Mouse (Mus musculus): ENCODE measurements around the gene Gm14085. TPM values are rescaled to one million over a fixed set of nuclear protein-coding genes. Genes with fewer than 3 reads are reported as not detected.

Gene Gm14085
- polyA plus RNA-seq, 1 experiment from 2014 or later = not detected

- no peak overlapping the region for H3K4me3 ChIP-seq
- no peak for ATAC-seq (ENCODE audit: insufficient number of reproducible peaks, low FRiP score)
- H3K4me2 ChIP-seq = no peak overlapping the region
- H3K27me3 ChIP-seq (replicated peaks) = no peaks in the 10 kb centered on the region
- H3K9me3 ChIP-seq (replicated peaks) = no peaks in the 10 kb centered on the region
- 70% methylated on average over 1 of the region's 1 CpGs for WGBS
- H3K9ac ChIP-seq = no peak overlapping the region
- no peaks in the 10 kb centered on the region for H3K36me3 ChIP-seq
- H3K27ac ChIP-seq (ENCODE audit: poor library complexity, severe bottlenecking) = no peak overlapping the region
- H3K4me1 ChIP-seq (replicated peaks) = no peaks in the 10 kb centered on the region
Observed at GRCm38 (mm10) chr2:122562251-122562650, 77.5 kb downstream of the Gm14085 start.

GRCm38 (mm10) chr2:122569439-122569838 is 84.7 kb downstream of the Gm14085 start:
- 15% methylated on average over 3 of the region's 3 CpGs for WGBS
- H3K36me3 ChIP-seq = no peaks in the 10 kb centered on the region
- no peak overlapping the region for H3K4me3 ChIP-seq
- H3K4me2 ChIP-seq = no peak overlapping the region
- no peak overlapping the region for H3K27ac ChIP-seq (ENCODE audit: poor library complexity, severe bottlenecking)
- no peaks in the 10 kb centered on the region for H3K27me3 ChIP-seq (replicated peaks)
- peak; percentile 55; the same call in 1 of the 2 replicates for ATAC-seq (ENCODE audit: insufficient number of reproducible peaks, low FRiP score)
- no peaks in the 10 kb centered on the region for H3K4me1 ChIP-seq (replicated peaks)
- no peak overlapping the region for H3K9ac ChIP-seq
- H3K9me3 ChIP-seq (replicated peaks) = no peaks in the 10 kb centered on the region

GRCm38 (mm10) chr2:122570430-122570829 is 85.7 kb downstream of the Gm14085 start:
- H3K4me1 ChIP-seq (replicated peaks) = peaks cover 2% of the 10 kb centered on the region
- H3K4me3 ChIP-seq = no peak overlapping the region
- no peaks in the 10 kb centered on the region for H3K9me3 ChIP-seq (replicated peaks)
- no peak for ATAC-seq (ENCODE audit: insufficient number of reproducible peaks, low FRiP score)
- no peaks in the 10 kb centered on the region for H3K27me3 ChIP-seq (replicated peaks)
- H3K36me3 ChIP-seq = no peaks in the 10 kb centered on the region
- WGBS = 53% methylated on average over 4 of the region's 4 CpGs
- H3K4me2 ChIP-seq = no peak overlapping the region
- no peak overlapping the region for H3K9ac ChIP-seq
- no peak overlapping the region for H3K27ac ChIP-seq (ENCODE audit: poor library complexity, severe bottlenecking)

GRCm38 (mm10) chr2:122571326-122571725 is 86.6 kb downstream of the Gm14085 start:
- Histone ChIP-seq H3K9me3 (replicated peaks) (no peaks in the 10 kb centered on the region), H3K4me1 (replicated peaks) (peaks cover 8% of the 10 kb centered on the region), H3K4me2 (no peak overlapping the region), H3K9ac (no peak overlapping the region), H3K4me3 (no peak overlapping the region), H3K27me3 (replicated peaks) (no peaks in the 10 kb centered on the region), H3K27ac (ENCODE audit: poor library complexity, severe bottlenecking) (no peak overlapping the region), H3K36me3 (no peaks in the 10 kb centered on the region)
- no peak for ATAC-seq (ENCODE audit: insufficient number of reproducible peaks, low FRiP score)
- 70% methylated on average over 4 of the region's 4 CpGs for WGBS

- H3K36me3 ChIP-seq = no peaks in the 10 kb centered on the region
- no peak overlapping the region for H3K27ac ChIP-seq (ENCODE audit: poor library complexity, severe bottlenecking)
- no peak overlapping the region for H3K4me2 ChIP-seq
- WGBS = 69% methylated on average over 1 of the region's 1 CpGs
- no peak overlapping the region for H3K4me3 ChIP-seq
- ATAC-seq (ENCODE audit: insufficient number of reproducible peaks, low FRiP score) = no peak
- no peaks in the 10 kb centered on the region for H3K27me3 ChIP-seq (replicated peaks)
- peaks cover 11% of the 10 kb centered on the region for H3K4me1 ChIP-seq (replicated peaks)
- H3K9me3 ChIP-seq (replicated peaks) = no peaks in the 10 kb centered on the region
- no peak overlapping the region for H3K9ac ChIP-seq
Observed at GRCm38 (mm10) chr2:122572438-122572837, 87.7 kb downstream of the Gm14085 start.

- Histone ChIP-seq H3K27ac (ENCODE audit: poor library complexity, severe bottlenecking) (peak overlapping the region; percentile 35; the same call in 1 of the 2 replicates), H3K4me1 (replicated peaks) (peaks cover 13% of the 10 kb centered on the region), H3K36me3 (no peaks in the 10 kb centered on the region), H3K4me2 (no peak overlapping the region), H3K27me3 (replicated peaks) (no peaks in the 10 kb centered on the region), H3K9me3 (replicated peaks) (no peaks in the 10 kb centered on the region), H3K4me3 (no peak overlapping the region), H3K9ac (no peak overlapping the region)
- peak; percentile 53; the same call in 1 of the 2 replicates for ATAC-seq (ENCODE audit: insufficient number of reproducible peaks, low FRiP score)
- 43% methylated on average over 11 of the region's 11 CpGs for WGBS
Observed at GRCm38 (mm10) chr2:122575470-122575869, 90.7 kb downstream of the Gm14085 start.

GRCm38 (mm10) chr2:122576295-122576694 is 91.6 kb downstream of the Gm14085 start:
- peak; percentile 81; the same call in 1 of the 2 replicates for ATAC-seq (ENCODE audit: insufficient number of reproducible peaks, low FRiP score)
- peaks cover 22% of the 10 kb centered on the region for H3K4me1 ChIP-seq (replicated peaks)
- peak overlapping the region; percentile 32; the same call in 1 of the 2 replicates for H3K4me2 ChIP-seq
- no peak overlapping the region for H3K9ac ChIP-seq
- H3K4me3 ChIP-seq = no peak overlapping the region
- H3K27me3 ChIP-seq (replicated peaks) = no peaks in the 10 kb centered on the region
- no peaks in the 10 kb centered on the region for H3K9me3 ChIP-seq (replicated peaks)
- 24% methylated on average over 5 of the region's 5 CpGs for WGBS
- no peaks in the 10 kb centered on the region for H3K36me3 ChIP-seq
- H3K27ac ChIP-seq (ENCODE audit: poor library complexity, severe bottlenecking) = peak overlapping the region; percentile 42

- no peak overlapping the region for H3K9ac ChIP-seq
Observed at GRCm38 (mm10) chr2:122577316-122577715, 92.6 kb downstream of the Gm14085 start.

More at GRCm38 (mm10) chr2:122577316-122577715, 92.6 kb downstream of the Gm14085 start:
- 67% methylated on average over 1 of the region's 1 CpGs for WGBS
- Histone ChIP-seq H3K27me3 (replicated peaks) (no peaks in the 10 kb centered on the region), H3K4me1 (replicated peaks) (peaks cover 22% of the 10 kb centered on the region), H3K27ac (ENCODE audit: poor library complexity, severe bottlenecking) (no peak overlapping the region), H3K9me3 (replicated peaks) (no peaks in the 10 kb centered on the region), H3K36me3 (no peaks in the 10 kb centered on the region), H3K4me2 (no peak overlapping the region), H3K4me3 (no peak overlapping the region)
- no peak for ATAC-seq (ENCODE audit: insufficient number of reproducible peaks, low FRiP score)

Other genes with a start within 250 kb of the Gm14085 start
- gene Duox2, start 186.5 kb upstream of the Gm14085 start, polyA plus RNA-seq (2016; fragmentation: Nextera tagmentation; extraction: Ambion mirVana) = 0.13 TPM in 2 replicates
- gene Duoxa2, start 186.0 kb upstream of the Gm14085 start, polyA plus RNA-seq (2016; fragmentation: Nextera tagmentation; extraction: Ambion mirVana) = not detected in 2 replicates
- not detected in 2 replicates for gene Duoxa1, start 171.2 kb upstream of the Gm14085 start, polyA plus RNA-seq (2016; fragmentation: Nextera tagmentation; extraction: Ambion mirVana)
- 0.04 and 0.05 TPM in 2 replicates for gene Duox1, start 169.3 kb upstream of the Gm14085 start, polyA plus RNA-seq (2016; fragmentation: Nextera tagmentation; extraction: Ambion mirVana)
- 2.6 and 2.9 TPM in 2 replicates for gene Shf, start 115.8 kb upstream of the Gm14085 start, polyA plus RNA-seq (2016; fragmentation: Nextera tagmentation; extraction: Ambion mirVana)
- gene Slc28a2, start 58.5 kb upstream of the Gm14085 start, polyA plus RNA-seq (2016; fragmentation: Nextera tagmentation; extraction: Ambion mirVana) = 0.19 and 0.24 TPM in 2 replicates
- 29.9 and 34.8 TPM in 2 replicates for gene Gatm, start 126.4 kb downstream of the Gm14085 start, polyA plus RNA-seq (2016; fragmentation: Nextera tagmentation; extraction: Ambion mirVana)
- gene AA467197, start 152.0 kb downstream of the Gm14085 start, polyA plus RNA-seq (2016; fragmentation: Nextera tagmentation; extraction: Ambion mirVana) = not detected in 2 replicates
- 9.8 and 10.0 TPM in 2 replicates for gene Slc30a4, start 217.7 kb downstream of the Gm14085 start, polyA plus RNA-seq (2016; fragmentation: Nextera tagmentation; extraction: Ambion mirVana)